Mouse (Mus musculus): ENCODE data around the gene Smad9. TPM values are rescaled to one million over a fixed set of nuclear protein-coding genes. Genes with fewer than 3 reads are reported as not detected.

The Smad9 gene
- polyA plus RNA-seq, 1 experiment from 2014 or later: 0.06 TPM

GRCm38 (mm10) chr3:54813418-54813988 lies 58.1 kb downstream of the Smad9 start:
- Histone ChIP-seq H3K9me3 (replicated peaks) (no peaks in the 10 kb centered on the region), H3K4me1 (replicated peaks) (peaks cover 5% of the 10 kb centered on the region; the same call in 1 of the 2 replicates), H3K4me2 (no peak overlapping the region), H3K4me3 (replicated peaks) (no peak overlapping the region), H3K27ac (replicated peaks) (no peak overlapping the region), H3K27me3 (0 out of 2 replicates have a peak, but pooled peaks cover 6% of the 10 kb centered on the region), H3K9ac (no peak overlapping the region), H3K36me3 (replicated peaks) (no peaks in the 10 kb centered on the region)
- no peak for ATAC-seq (ENCODE audit: insufficient read depth)
- 59% methylated on average over 6 of the region's 6 CpGs for WGBS (ENCODE audit: insufficient replicate concordance)

GRCm38 (mm10) chr3:54814622-54815021 lies 59.2 kb downstream of the Smad9 start:
- H3K9ac ChIP-seq: no peak overlapping the region
- H3K36me3 ChIP-seq (replicated peaks): no peaks in the 10 kb centered on the region
- H3K4me1 ChIP-seq (replicated peaks): no peaks in the 10 kb centered on the region
- 0 out of 2 replicates have a peak, but pooled peaks cover 6% of the 10 kb centered on the region for H3K27me3 ChIP-seq
- H3K4me2 ChIP-seq: no peak overlapping the region
- H3K4me3 ChIP-seq (replicated peaks): no peak overlapping the region
- 24% methylated on average over 6 of the region's 6 CpGs for whole genome bisulfite sequencing (ENCODE audit: insufficient replicate concordance)
- no peak overlapping the region for H3K27ac ChIP-seq (replicated peaks)
- no peaks in the 10 kb centered on the region for H3K9me3 ChIP-seq (replicated peaks)
- ATAC-seq (ENCODE audit: insufficient read depth): no peak

GRCm38 (mm10) chr3:54815292-54815691 lies 59.9 kb downstream of the Smad9 start:
- no peak overlapping the region for H3K4me2 ChIP-seq
- no peak overlapping the region for H3K4me3 ChIP-seq (replicated peaks)
- no peak for ATAC-seq (ENCODE audit: insufficient read depth)
- no peaks in the 10 kb centered on the region for H3K36me3 ChIP-seq (replicated peaks)
- H3K4me1 ChIP-seq (replicated peaks): no peaks in the 10 kb centered on the region
- 25% methylated on average over 3 of the region's 3 CpGs for WGBS (ENCODE audit: insufficient replicate concordance)
- H3K27ac ChIP-seq (replicated peaks): no peak overlapping the region
- no peaks in the 10 kb centered on the region for H3K9me3 ChIP-seq (replicated peaks)
- H3K9ac ChIP-seq: no peak overlapping the region
- 0 out of 2 replicates have a peak, but pooled peaks cover 6% of the 10 kb centered on the region for H3K27me3 ChIP-seq

GRCm38 (mm10) chr3:54822526-54822925 lies 67.1 kb downstream of the Smad9 start:
- no peak overlapping the region for H3K4me2 ChIP-seq
- H3K9me3 ChIP-seq (replicated peaks): no peaks in the 10 kb centered on the region
- no peak overlapping the region for H3K9ac ChIP-seq
- WGBS (ENCODE audit: insufficient replicate concordance): 72% methylated on average over 5 of the region's 5 CpGs
- H3K27me3 ChIP-seq: no peaks in the 10 kb centered on the region
- H3K4me3 ChIP-seq (replicated peaks): no peak overlapping the region
- H3K4me1 ChIP-seq (replicated peaks): no peaks in the 10 kb centered on the region
- ATAC-seq (ENCODE audit: insufficient read depth): no peak
- no peak overlapping the region for H3K27ac ChIP-seq (replicated peaks)
- H3K36me3 ChIP-seq (replicated peaks): no peaks in the 10 kb centered on the region

- no peaks in the 10 kb centered on the region for H3K4me1 ChIP-seq (replicated peaks)
- 71% methylated on average over 3 of the region's 3 CpGs for WGBS (ENCODE audit: insufficient replicate concordance)
- no peaks in the 10 kb centered on the region for H3K9me3 ChIP-seq (replicated peaks)
- H3K4me2 ChIP-seq: no peak overlapping the region
- H3K9ac ChIP-seq: no peak overlapping the region
- no peaks in the 10 kb centered on the region for H3K27me3 ChIP-seq
- no peak overlapping the region for H3K4me3 ChIP-seq (replicated peaks)
- H3K27ac ChIP-seq (replicated peaks): no peak overlapping the region
- ATAC-seq (ENCODE audit: insufficient read depth): no peak
- no peaks in the 10 kb centered on the region for H3K36me3 ChIP-seq (replicated peaks)
These were observed 77.1 kb downstream of the Smad9 start for GRCm38 (mm10) chr3:54832491-54832890.

GRCm38 (mm10) chr3:54835421-54835820 lies 80.0 kb downstream of the Smad9 start:
- H3K4me1 ChIP-seq (replicated peaks): no peaks in the 10 kb centered on the region
- no peak for ATAC-seq (ENCODE audit: insufficient read depth)
- H3K27ac ChIP-seq (replicated peaks): no peak overlapping the region
- H3K4me3 ChIP-seq (replicated peaks): no peak overlapping the region
- no peaks in the 10 kb centered on the region for H3K36me3 ChIP-seq (replicated peaks)
- no peak overlapping the region for H3K4me2 ChIP-seq
- no peak overlapping the region for H3K9ac ChIP-seq
- no peaks in the 10 kb centered on the region for H3K9me3 ChIP-seq (replicated peaks)
- no peaks in the 10 kb centered on the region for H3K27me3 ChIP-seq
- 53% methylated on average over 2 of the region's 2 CpGs for WGBS (ENCODE audit: insufficient replicate concordance)

Other genes with a start within 250 kb of the Smad9 start
- gene Supt20, start 62.8 kb upstream of the Smad9 start, polyA plus RNA-seq (2015; fragmentation: Nextera tagmentation; extraction: Ambion mirVana): 27.8 and 27.9 TPM in 2 replicates
- gene Gm21958, start 41.2 kb upstream of the Smad9 start, polyA plus RNA-seq (2015; fragmentation: Nextera tagmentation; extraction: Ambion mirVana): 0.14 TPM in 1 of 2 replicates, not detected in the other
- gene Exosc8, start 20.2 kb upstream of the Smad9 start, polyA plus RNA-seq (2015; fragmentation: Nextera tagmentation; extraction: Ambion mirVana): 63.7 and 69.7 TPM in 2 replicates
- 21.4 and 21.9 TPM in 2 replicates for gene Alg5, start 20.0 kb upstream of the Smad9 start, polyA plus RNA-seq (2015; fragmentation: Nextera tagmentation; extraction: Ambion mirVana)
- gene Rfxap, start 52.2 kb downstream of the Smad9 start, polyA plus RNA-seq (2015; fragmentation: Nextera tagmentation; extraction: Ambion mirVana): 13.4 and 14.9 TPM in 2 replicates
- 0.23 and 0.41 TPM in 2 replicates for gene Sertm1, start 160.3 kb downstream of the Smad9 start, polyA plus RNA-seq (2015; fragmentation: Nextera tagmentation; extraction: Ambion mirVana)

Measured in liver, embryonic 15.5 days (tissue).